Mouse (Mus musculus) Patski (cell line): ENCODE measurements around the gene Gse1. TPM values are rescaled to one million over a fixed set of nuclear protein-coding genes. Genes with fewer than 3 reads are reported as not detected.
"Not testable (repeated sequence)": the region's sequence is repeated elsewhere in the genome, so short reads cannot be mapped to it uniquely, and the experiment has no call there.

Experiments used
- ATAC-seq: fragments of 100-300 bp; one replicate; pipeline ENCODE4 v1.8.0; 2021
- CTCF ChIA-PET: fragments of 350-600 bp; sonication (Branson Sonifier 250); formaldehyde crosslinking; loops from one replicate; lab custom pipeline; 2022; ENCODE audit warnings: inconsistent platforms; lab: Charles Lee
- POLR2A ChIA-PET: fragments of 350-600 bp; sonication (Branson Sonifier 250); formaldehyde crosslinking; loops from one replicate; lab custom pipeline; 2022; ENCODE audit warnings: antibody characterized with exemption, inconsistent platforms; lab: Charles Lee
- DNase-seq: peaks from one replicate; pipeline ENCODE4 v3.0.0-alpha.2; 2011; ENCODE audit warnings: low read depth, low spot score
- H3K27me3 ChIP-seq: fragments of 371-371 bp; one replicate; pipeline ENCODE4 v1.5.1; 2021
- CTCF ChIP-seq: fragments of 100-300 bp; IDR thresholded peaks from one replicate; pipeline ENCODE4 v1.5.1; 2021
- in situ Hi-C: fragments of 300-500 bp; cut with MboI; formaldehyde crosslinking; loops from 3 replicates; pipeline ENCODE4 v1.11.1; 2018; ENCODE audit warnings: low pct_unique_long_range_greater_than_20kb, mixed read lengths
- polyA plus RNA-seq: library from polyadenylated mRNA; unstranded; gene quantifications from one replicate; pipeline ENCODE4 v1.2.3, GENCODE M21; 2021

The Gse1 gene
- polyA plus RNA-seq, 1 experiment from 2014 or later: 19.8 TPM

GRCm38 (mm10) chr8:120328361-120329022 is 100.2 kb downstream of the Gse1 start:
- POLR2A ChIA-PET: no interaction called here

GRCm38 (mm10) chr8:120329030-120329748 is 100.9 kb downstream of the Gse1 start:
- ChIA-PET POLR2A (no interaction called here), CTCF (interaction anchor here (0.7 to 1.3 kb wide), 2 partner anchors 9 to 206 kb away, joined by 3 read pairs; no protein-coding TSS in a partner anchor)
- DNase-seq: no peak

More at GRCm38 (mm10) chr8:120328361-120329022, 100.2 kb downstream of the Gse1 start:
- no peak for TF ChIP-seq CTCF
- DNase-seq (no peak), ATAC-seq (no peak)
- H3K27me3 ChIP-seq: no peaks in the 10 kb centered on the region
- in situ Hi-C loops: loop anchor here (5.0 kb wide), 2 partner anchors 34 to 269 kb away; no protein-coding TSS in a partner anchor
- CTCF ChIA-PET: interaction anchor here (0.7 to 1.7 kb wide), 4 partner anchors 9 to 206 kb away, joined by 3 to 4 read pairs (median 3); no protein-coding TSS in a partner anchor

GRCm38 (mm10) chr8:120331027-120331426 is 102.8 kb downstream of the Gse1 start:
- DNase-seq (no peak), ATAC-seq (no peak)
- TF ChIP-seq CTCF: no peak
- H3K27me3 ChIP-seq: no peaks in the 10 kb centered on the region
- ChIA-PET POLR2A (no interaction called here), CTCF (no interaction called here)
- in situ Hi-C loops: no loop called here

More at GRCm38 (mm10) chr8:120329030-120329748, 100.9 kb downstream of the Gse1 start:
- no peaks in the 10 kb centered on the region for H3K27me3 ChIP-seq
- no peak for TF ChIP-seq CTCF
- in situ Hi-C loops: loop anchor here (5.0 kb wide), 2 partner anchors 33 to 268 kb away; no protein-coding TSS in a partner anchor
- no peak for ATAC-seq

DNA sequence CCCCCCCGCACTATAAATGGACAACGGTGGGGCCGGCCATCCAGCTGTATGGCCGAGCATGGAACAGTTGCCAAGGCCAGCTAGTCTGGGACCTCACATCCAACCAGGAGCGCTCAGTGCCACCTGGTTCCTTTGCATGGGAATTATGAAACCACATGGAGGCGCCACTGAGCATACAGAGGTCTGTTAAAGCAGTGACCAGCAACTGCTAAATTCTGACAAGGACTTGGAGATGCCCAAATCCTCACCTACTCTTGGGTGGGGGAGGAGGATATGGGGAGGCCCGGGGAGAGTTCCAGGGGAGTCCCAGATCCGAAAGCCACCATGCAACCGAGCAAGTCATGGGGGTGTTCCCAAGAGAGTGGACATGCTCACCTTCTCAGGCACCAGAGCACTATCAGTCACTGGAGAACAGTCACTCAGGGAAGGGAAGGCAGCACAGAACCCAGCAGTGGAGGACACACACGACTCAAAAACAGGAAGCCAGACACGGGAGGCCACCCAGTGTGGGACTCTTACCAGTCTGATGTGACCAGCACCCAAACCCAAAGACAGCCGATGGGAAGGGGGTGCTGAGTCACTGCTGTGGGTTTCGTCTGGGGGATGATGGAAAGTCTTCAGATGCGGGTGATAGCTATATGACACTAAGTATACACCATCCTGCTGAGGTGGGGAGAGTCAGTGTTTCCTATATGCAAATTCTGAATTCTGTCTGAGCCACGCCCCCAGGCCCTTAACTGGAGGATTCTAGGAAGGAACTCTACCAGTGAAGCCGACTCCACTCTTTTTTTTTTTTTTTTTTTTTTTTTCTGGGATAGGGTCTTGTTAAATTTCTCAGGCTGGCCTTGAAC is 104.3 kb downstream of the Gse1 start:
- POLR2A ChIA-PET: no interaction called here

DNA sequence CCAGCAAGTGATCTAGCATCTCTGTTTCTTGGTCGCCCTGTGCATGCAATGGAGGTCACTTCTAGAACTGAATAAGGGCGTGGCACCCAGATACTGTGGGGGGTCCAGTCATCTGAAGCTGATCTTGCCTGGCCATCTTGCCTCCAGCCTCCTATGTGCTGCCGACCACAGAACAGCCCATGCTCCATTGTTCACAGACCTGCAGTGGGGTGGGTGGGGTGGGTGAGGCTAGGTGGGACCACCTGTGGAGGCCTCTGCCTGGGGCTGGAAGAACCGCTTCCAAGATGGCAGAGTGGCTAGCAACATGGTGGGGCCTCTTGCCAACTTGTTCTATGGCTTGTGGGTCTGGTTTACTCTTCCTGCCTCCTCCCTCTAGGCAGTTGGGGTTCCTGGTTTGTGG is 105.4 kb downstream of the Gse1 start:
- POLR2A ChIA-PET: no interaction called here
- ATAC-seq (no peak), DNase-seq (no peak)
- H3K27me3 ChIP-seq: no peaks in the 10 kb centered on the region
- in situ Hi-C loops: no loop called here
- TF ChIP-seq CTCF: no peak
- CTCF ChIA-PET: interaction anchor here (1.6 kb wide), 1 partner anchor 30 kb away, joined by 5 read pairs; no protein-coding TSS in a partner anchor

More for the DNA sequence above, 104.3 kb downstream of the Gse1 start:
- TF ChIP-seq CTCF: no peak
- in situ Hi-C loops: no loop called here
- no peak for DNase-seq
- no peak for ATAC-seq
- CTCF ChIA-PET: interaction anchor here (0.8 kb wide), 1 partner anchor 31 kb away, joined by 4 read pairs; no protein-coding TSS in a partner anchor
- H3K27me3 ChIP-seq: no peaks in the 10 kb centered on the region

- POLR2A ChIA-PET: interaction anchor here (1.5 kb wide), 1 partner anchor 8 kb away, joined by 5 read pairs; no protein-coding TSS in a partner anchor
- in situ Hi-C loops, H3K27me3 ChIP-seq, DNase-seq, ATAC-seq: not testable (repeated sequence)
- CTCF ChIA-PET: interaction anchor here (0.9 to 1.6 kb wide), 3 partner anchors 14 to 29 kb away, joined by 3 to 5 read pairs (median 5); no protein-coding TSS in a partner anchor
Measured at GRCm38 (mm10) chr8:120334261-120334660, 106.0 kb downstream of the Gse1 start.

DNA sequence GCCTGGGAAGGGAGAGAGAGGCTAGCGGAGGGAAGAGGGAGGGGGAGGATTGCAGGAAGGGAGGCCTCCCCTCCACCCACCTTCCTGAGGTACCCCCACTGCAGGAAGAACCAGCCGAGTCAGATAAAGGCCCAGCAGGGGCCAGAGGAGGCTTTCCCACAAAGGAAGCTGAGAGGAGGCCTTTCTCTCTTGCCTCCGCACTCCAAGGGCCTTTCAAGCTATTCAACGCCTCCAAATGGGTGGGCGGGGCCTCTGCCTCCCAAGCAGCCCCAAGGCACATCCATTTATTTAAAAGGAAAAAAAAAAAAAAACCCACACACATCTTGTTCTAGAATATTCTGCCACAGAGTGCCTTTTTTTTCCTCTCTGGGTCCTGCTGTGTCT is 106.6 kb downstream of the Gse1 start:
- POLR2A ChIA-PET: interaction anchor here (0.9 to 1.5 kb wide), 4 partner anchors 8 to 204 kb away, joined by 3 to 5 read pairs (median 4); no protein-coding TSS in a partner anchor
- in situ Hi-C loops: no loop called here
- no peak for TF ChIP-seq CTCF
- no peaks in the 10 kb centered on the region for H3K27me3 ChIP-seq
- DNase-seq: no peak
- no peak for ATAC-seq
- CTCF ChIA-PET: interaction anchor here (0.8 to 1.6 kb wide), 4 partner anchors 15 to 262 kb away, joined by 3 to 5 read pairs (median 4); no protein-coding TSS in a partner anchor

- in situ Hi-C loops: no loop called here
- peak; percentile 9 for ATAC-seq
- TF ChIP-seq CTCF: no peak
Measured at GRCm38 (mm10) chr8:120335262-120336086, 107.2 kb downstream of the Gse1 start.

DNA sequence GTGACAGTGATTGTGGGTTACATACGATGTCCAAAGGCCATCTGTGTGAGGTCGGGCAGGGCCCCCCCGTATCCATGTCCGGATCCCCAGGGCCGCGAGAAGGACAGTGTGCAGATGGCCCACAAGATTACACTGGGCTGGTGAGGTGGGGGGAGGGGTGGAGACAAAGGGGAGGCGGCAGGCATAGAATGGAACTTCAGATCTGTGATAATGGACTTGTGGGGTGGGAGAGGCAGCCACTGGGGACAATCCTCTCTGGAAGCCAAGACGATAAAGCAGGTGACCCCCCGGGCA is 107.8 kb downstream of the Gse1 start:
- in situ Hi-C loops: no loop called here
- H3K27me3 ChIP-seq: no peaks in the 10 kb centered on the region
- no peak for TF ChIP-seq CTCF
- ATAC-seq (no peak), DNase-seq (no peak)
- ChIA-PET CTCF (no interaction called here), POLR2A (interaction anchor here (1.1 kb wide), 1 partner anchor 80 kb away, joined by 3 read pairs; no protein-coding TSS in a partner anchor)

More at GRCm38 (mm10) chr8:120335262-120336086, 107.2 kb downstream of the Gse1 start:
- ChIA-PET CTCF (interaction anchor here (0.8 to 1.6 kb wide), 4 partner anchors 16 to 261 kb away, joined by 3 to 5 read pairs (median 4); no protein-coding TSS in a partner anchor), POLR2A (interaction anchor here (0.9 to 1.5 kb wide), 4 partner anchors 9 to 204 kb away, joined by 3 to 5 read pairs (median 4); no protein-coding TSS in a partner anchor)
- H3K27me3 ChIP-seq: no peaks in the 10 kb centered on the region
- DNase-seq: no peak
